Mouse (Mus musculus) cortical plate, adult 2 months (tissue): ENCODE results near the gene Neurog2.

Source experiments
- CTCF ChIP-seq: fragments of 200-500 bp; IDR thresholded peaks from 2 replicates; pipeline ENCODE4 v1.5.1; 2011; ENCODE audit warnings: mild to moderate bottlenecking, control low read depth, low read length; ENCODE audit not compliant: insufficient read depth; ENCODE audit errors: extremely low read depth
- POLR2A ChIP-seq: fragments of 200-500 bp; IDR thresholded peaks from 2 replicates; pipeline ENCODE4 v1.6.1; 2011; ENCODE audit warnings: mild to moderate bottlenecking, low read length, control low read depth; ENCODE audit not compliant: insufficient read depth; ENCODE audit errors: extremely low read depth

GRCm38 (mm10) chr3:127625296-127625695 lies 7.6 kb upstream of the Neurog2 start:
- TF ChIP-seq POLR2A (no peak), CTCF (peak; percentile 49)
